Mouse (Mus musculus) yolk sac, embryonic 10.5 days (tissue): Measurements from ENCODE around the gene Ccnl2.

Source experiments
- DNase-seq: peaks from one replicate; pipeline ENCODE4 v3.0.0-alpha.2; 2017; ENCODE audit warnings: low spot score

The Ccnl2 gene

GRCm38 (mm10) chr4:155869317-155870033 is 57.2 kb downstream of the Ccnl2 start, which contains the start of the genes Cptp and Ints11:
TSS of gene Cptp (minus strand) at chr4:155869440.
TSS of gene Ints11 (plus strand) at chr4:155869546.
- peak; percentile 97 for DNase-seq

DNA sequence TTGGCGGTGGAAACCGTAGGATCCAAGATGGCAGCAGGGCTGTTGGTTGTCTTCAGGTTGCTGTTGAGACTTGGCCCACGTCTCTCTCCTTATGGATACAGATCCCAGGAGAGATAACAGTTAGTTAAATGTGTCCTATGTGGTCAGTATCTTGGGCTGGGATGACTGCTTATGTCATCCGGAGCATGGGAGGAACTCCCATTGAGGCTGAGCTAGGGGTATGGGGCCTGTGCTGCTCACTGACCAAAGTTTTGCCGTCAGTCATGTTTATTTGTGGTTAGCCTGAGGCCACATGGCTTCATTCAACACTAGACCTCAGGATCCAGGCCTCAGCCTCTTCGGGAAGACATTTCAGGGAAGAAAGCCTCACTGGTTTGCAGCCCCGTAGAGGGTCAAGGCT is 59.1 kb downstream of the Ccnl2 start:
- no peak for DNase-seq
